Mouse (Mus musculus) layer of hippocampus, adult 2 months (tissue): ENCODE data around the gene Gna12. TPM values are rescaled to one million over a fixed set of nuclear protein-coding genes. Genes with fewer than 3 reads are reported as not detected.

ENCODE experiments used
- DNase-seq, 2 experiments: peaks; one replicate each; pipeline ENCODE4 v3.0.0; 2022; ENCODE audit warnings: low spot score in 2 of 2
- H3K27ac ChIP-seq: fragments of 200-600 bp; 2 replicates; pipeline ENCODE4 v1.8.1; 2022
- H3K4me3 ChIP-seq: fragments of 200-600 bp; 2 replicates; pipeline ENCODE4 v1.8.1; 2022; ENCODE audit warnings: mild to moderate bottlenecking
- CTCF ChIP-seq: fragments of 200-600 bp; conservative IDR thresholded peaks from 2 replicates; pipeline ENCODE4 v1.8.1; 2022; ENCODE audit warnings: antibody characterized with exemption, mild to moderate bottlenecking, moderate library complexity
- total RNA-seq, 2 experiments: library from RNA; stranded (reverse); gene quantifications; 2 replicates each; pipeline ENCODE4 v1.2.3; 2021

Gene Gna12
- total RNA-seq, 2 experiments from 2014 or later = 78.3 to 80.5 TPM

- no peak for DNase-seq
- TF ChIP-seq CTCF = peak; percentile 53
- no peak overlapping the region for H3K27ac ChIP-seq
- no peak overlapping the region for H3K4me3 ChIP-seq
Observed at GRCm38 (mm10) chr5:140783577-140783976, 46.7 kb downstream of the Gna12 start.

GRCm38 (mm10) chr5:140781886-140782572 is 48.2 kb downstream of the Gna12 start:
- no peak overlapping the region for H3K4me3 ChIP-seq
- no peak for DNase-seq
- peak overlapping the region; percentile 37; the same call in 1 of the 2 replicates for H3K27ac ChIP-seq
- no peak for TF ChIP-seq CTCF

GRCm38 (mm10) chr5:140781122-140781521 is 49.1 kb downstream of the Gna12 start:
- no peak for TF ChIP-seq CTCF
- no peak for DNase-seq
- Histone ChIP-seq H3K27ac (no peak overlapping the region; the same call in 1 of the 2 replicates), H3K4me3 (no peak overlapping the region)

- DNase-seq = no peak
- H3K27ac ChIP-seq = peak overlapping the region; percentile 85
- no peak for TF ChIP-seq CTCF
- H3K4me3 ChIP-seq = no peak overlapping the region
Observed at GRCm38 (mm10) chr5:140776968-140777367, 53.3 kb downstream of the Gna12 start.

GRCm38 (mm10) chr5:140775111-140775510 is 55.1 kb downstream of the Gna12 start:
- Histone ChIP-seq H3K4me3 (no peak overlapping the region), H3K27ac (peak overlapping the region; percentile 85)
- no peak for TF ChIP-seq CTCF
- DNase-seq = no peak

- Histone ChIP-seq H3K27ac (peak overlapping the region; percentile 85), H3K4me3 (no peak overlapping the region)
- TF ChIP-seq CTCF = no peak
- DNase-seq = no peak
Observed at GRCm38 (mm10) chr5:140772158-140772557, 58.1 kb downstream of the Gna12 start.

- Histone ChIP-seq H3K27ac (peak overlapping the region; percentile 85), H3K4me3 (no peak overlapping the region)
- TF ChIP-seq CTCF = no peak
- DNase-seq = no peak
Observed at GRCm38 (mm10) chr5:140771612-140772011, 58.6 kb downstream of the Gna12 start.

GRCm38 (mm10) chr5:140768333-140768732 is 61.9 kb downstream of the Gna12 start:
- peak; percentile 80 to 81 for DNase-seq
- no peak for TF ChIP-seq CTCF
- no peak overlapping the region for H3K4me3 ChIP-seq

GRCm38 (mm10) chr5:140767704-140768141 is 62.5 kb downstream of the Gna12 start:
- peak overlapping the region; percentile 85 for H3K27ac ChIP-seq
- DNase-seq = peak; percentile 61 to 78
- H3K4me3 ChIP-seq = no peak overlapping the region
- TF ChIP-seq CTCF = no peak

More at GRCm38 (mm10) chr5:140768333-140768732, 61.9 kb downstream of the Gna12 start:
- H3K27ac ChIP-seq = peak overlapping the region; percentile 85

- Histone ChIP-seq H3K4me3 (no peak overlapping the region), H3K27ac (peak overlapping the region; percentile 83)
- DNase-seq = no peak
- TF ChIP-seq CTCF = no peak
Observed at GRCm38 (mm10) chr5:140766566-140766965, 63.7 kb downstream of the Gna12 start.

GRCm38 (mm10) chr5:140764921-140765613 is 65.2 kb downstream of the Gna12 start:
- no peak for TF ChIP-seq CTCF

GRCm38 (mm10) chr5:140762540-140762939 is 67.7 kb downstream of the Gna12 start:
- peak overlapping the region; percentile 69 for H3K27ac ChIP-seq
- no peak for TF ChIP-seq CTCF
- no peak for DNase-seq
- no peak overlapping the region for H3K4me3 ChIP-seq

More at GRCm38 (mm10) chr5:140764921-140765613, 65.2 kb downstream of the Gna12 start:
- Histone ChIP-seq H3K27ac (peak overlapping the region; percentile 69), H3K4me3 (no peak overlapping the region)
- no peak for DNase-seq

- no peak overlapping the region for H3K4me3 ChIP-seq
- DNase-seq = no peak
- peak overlapping the region; percentile 32; the same call in 1 of the 2 replicates for H3K27ac ChIP-seq
- no peak for TF ChIP-seq CTCF
Observed at GRCm38 (mm10) chr5:140758864-140759263, 71.4 kb downstream of the Gna12 start.

- no peak overlapping the region for H3K4me3 ChIP-seq
- no peak for DNase-seq
- H3K27ac ChIP-seq = no peak overlapping the region
- TF ChIP-seq CTCF = no peak
Observed at GRCm38 (mm10) chr5:140753223-140753622, 77.0 kb downstream of the Gna12 start.
